Mouse (Mus musculus): Measurements from ENCODE around the gene Tiam1.

- TF ChIP-seq GATA1 (IDR thresholded peaks at IDR 0.05; ENCODE audit: borderline replicate concordance, low read length) (no peak), FLI1 (IDR thresholded peaks at IDR 0.05; ENCODE audit: low read length) (no peak)
Measured at GRCm38 (mm10) chr16:89885661-89886060, 257.9 kb downstream of the Tiam1 start.

All from megakaryocyte, embryonic 14.5 days (primary cell).